Mouse (Mus musculus): ENCODE results near the gene Pnliprp1.

Pnliprp1 gene

DNA sequence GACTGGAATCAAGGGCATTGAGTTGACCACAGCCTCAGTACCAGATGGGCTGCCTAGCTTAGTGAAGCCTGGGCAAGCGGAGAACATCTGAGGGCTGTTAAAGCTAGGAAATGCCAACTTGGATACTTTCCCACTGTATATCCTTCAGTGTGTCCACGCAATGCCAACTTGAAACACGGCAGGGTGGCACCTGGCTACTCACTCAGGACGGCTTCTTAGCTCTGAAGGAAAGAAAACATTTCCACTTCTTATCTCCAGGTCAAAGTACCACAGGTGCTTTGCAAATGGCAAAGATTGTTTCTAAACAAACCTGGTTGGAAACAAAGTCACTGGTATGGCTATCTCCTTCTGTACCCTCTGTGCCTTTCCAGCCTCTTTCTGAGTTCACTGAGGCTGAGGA, 30.2 kb downstream of the Pnliprp1 start:
- H3K36me3 ChIP-seq (ENCODE audit: insufficient read depth, low read length), result no peaks in the 10 kb centered on the region
- TF ChIP-seq CTCF (conservative IDR thresholded peaks at IDR 0.05; ENCODE audit: low read length), result no peak
- TF ChIP-seq POU5F1 (IDR thresholded peaks at IDR 0.05; ENCODE audit: borderline replicate concordance, low read length), result no peak
- no peak for TF ChIP-seq NANOG (IDR thresholded peaks at IDR 0.05; ENCODE audit: borderline replicate concordance, low read length)
- no peak overlapping the region for H3K4me3 ChIP-seq (replicated peaks; ENCODE audit: low read length)
- peaks cover 14% of the 10 kb centered on the region for H3K4me1 ChIP-seq (replicated peaks; ENCODE audit: low read depth, low read length)
- H3K27me3 ChIP-seq (ENCODE audit: insufficient read depth, low read length), result no peaks in the 10 kb centered on the region
- H3K9me3 ChIP-seq (ENCODE audit: low read length), result peaks cover 37% of the 10 kb centered on the region

DNA sequence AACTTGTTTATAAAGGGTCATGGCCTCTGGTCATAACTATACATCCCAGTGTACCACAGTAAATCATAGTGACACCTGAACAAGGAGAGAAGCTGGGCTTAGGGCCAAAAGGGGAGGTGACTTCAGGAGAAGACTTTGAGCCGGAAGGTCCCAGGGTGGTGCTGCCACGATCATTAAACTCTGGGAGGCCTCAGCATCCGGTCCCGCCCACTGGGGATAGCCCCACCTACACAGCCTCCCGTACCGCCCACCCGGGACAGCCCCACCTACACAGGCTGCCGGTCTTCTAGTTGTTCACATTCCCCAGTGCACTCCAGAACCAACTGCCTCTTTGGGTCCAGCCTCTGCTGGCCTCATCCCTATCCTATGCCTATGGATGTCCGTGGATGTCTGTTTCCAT, 30.7 kb downstream of the Pnliprp1 start, which contains the start of gene Pnliprp2:
Gene Pnliprp2 (plus strand): TSS at position 297 of the 400 bp plus-strand sequence.
- H3K27me3 ChIP-seq (ENCODE audit: insufficient read depth, low read length), result no peaks in the 10 kb centered on the region
- peaks cover 32% of the 10 kb centered on the region for H3K9me3 ChIP-seq (ENCODE audit: low read length)
- H3K4me3 ChIP-seq (replicated peaks; ENCODE audit: low read length), result no peak within 1 kb of the TSS
- TF ChIP-seq POU5F1 (IDR thresholded peaks at IDR 0.05; ENCODE audit: borderline replicate concordance, low read length) (no peak), NANOG (IDR thresholded peaks at IDR 0.05; ENCODE audit: borderline replicate concordance, low read length) (no peak), CTCF (conservative IDR thresholded peaks at IDR 0.05; ENCODE audit: low read length) (no peak)
- no peaks in the 10 kb centered on the region for H3K36me3 ChIP-seq (ENCODE audit: insufficient read depth, low read length)
- peaks cover 14% of the 10 kb centered on the region for H3K4me1 ChIP-seq (replicated peaks; ENCODE audit: low read depth, low read length)

GRCm38 (mm10) chr19:58762316-58762715, 33.6 kb downstream of the Pnliprp1 start:
- H3K9me3 ChIP-seq (ENCODE audit: low read length), result peaks cover 4% of the 10 kb centered on the region
- H3K27me3 ChIP-seq (ENCODE audit: insufficient read depth, low read length), result no peaks in the 10 kb centered on the region
- no peaks in the 10 kb centered on the region for H3K36me3 ChIP-seq (ENCODE audit: insufficient read depth, low read length)
- H3K4me3 ChIP-seq (replicated peaks; ENCODE audit: low read length), result no peak overlapping the region
- TF ChIP-seq NANOG (IDR thresholded peaks at IDR 0.05; ENCODE audit: borderline replicate concordance, low read length) (no peak), CTCF (conservative IDR thresholded peaks at IDR 0.05; ENCODE audit: low read length) (no peak), POU5F1 (IDR thresholded peaks at IDR 0.05; ENCODE audit: borderline replicate concordance, low read length) (no peak)
- peaks cover 14% of the 10 kb centered on the region for H3K4me1 ChIP-seq (replicated peaks; ENCODE audit: low read depth, low read length)

DNA sequence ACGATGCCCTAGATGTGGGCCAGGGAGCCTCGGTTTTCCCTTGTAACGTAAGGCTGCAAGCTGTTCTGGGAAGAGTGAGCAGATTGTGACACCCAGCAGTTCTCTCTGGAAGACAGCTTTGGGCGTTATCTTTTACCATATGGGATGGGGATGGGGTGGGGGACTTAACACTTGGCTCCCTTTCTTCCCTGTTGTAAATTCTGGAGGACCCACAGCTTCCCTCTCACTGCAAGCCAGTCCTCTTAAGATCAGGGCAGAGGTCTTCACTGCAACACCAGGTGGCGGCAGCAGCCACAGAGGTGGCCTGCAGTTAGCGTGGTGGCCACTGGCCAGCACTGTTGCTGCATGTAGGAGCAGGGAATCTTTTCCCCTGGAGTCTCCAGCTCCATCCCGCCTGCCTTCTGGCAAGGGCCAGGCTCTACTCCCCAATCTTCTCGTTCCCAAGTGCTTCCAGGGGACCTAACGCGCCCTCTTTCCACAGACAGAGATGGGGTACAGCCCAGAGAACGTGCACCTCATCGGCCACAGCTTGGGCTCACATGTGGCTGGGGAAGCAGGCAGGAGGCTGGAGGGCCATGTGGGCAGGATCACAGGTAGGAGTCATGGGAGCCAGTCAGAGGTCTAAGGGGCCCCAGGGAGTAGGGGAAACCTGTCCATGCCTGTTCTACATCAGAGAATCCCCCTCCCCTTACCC, 34.3 kb downstream of the Pnliprp1 start:
- Histone ChIP-seq H3K4me1 (replicated peaks; ENCODE audit: low read depth, low read length) (peaks cover 14% of the 10 kb centered on the region), H3K9me3 (ENCODE audit: low read length) (no peaks in the 10 kb centered on the region), H3K27me3 (ENCODE audit: insufficient read depth, low read length) (no peaks in the 10 kb centered on the region), H3K36me3 (ENCODE audit: insufficient read depth, low read length) (no peaks in the 10 kb centered on the region), H3K4me3 (replicated peaks; ENCODE audit: low read length) (0 out of 2 replicates have a peak overlapping the region, but pooled peaks have one; percentile 20)
- TF ChIP-seq CTCF (conservative IDR thresholded peaks at IDR 0.05; ENCODE audit: low read length), result peak; percentile 40
- no peak for TF ChIP-seq POU5F1 (IDR thresholded peaks at IDR 0.05; ENCODE audit: borderline replicate concordance, low read length)

DNA sequence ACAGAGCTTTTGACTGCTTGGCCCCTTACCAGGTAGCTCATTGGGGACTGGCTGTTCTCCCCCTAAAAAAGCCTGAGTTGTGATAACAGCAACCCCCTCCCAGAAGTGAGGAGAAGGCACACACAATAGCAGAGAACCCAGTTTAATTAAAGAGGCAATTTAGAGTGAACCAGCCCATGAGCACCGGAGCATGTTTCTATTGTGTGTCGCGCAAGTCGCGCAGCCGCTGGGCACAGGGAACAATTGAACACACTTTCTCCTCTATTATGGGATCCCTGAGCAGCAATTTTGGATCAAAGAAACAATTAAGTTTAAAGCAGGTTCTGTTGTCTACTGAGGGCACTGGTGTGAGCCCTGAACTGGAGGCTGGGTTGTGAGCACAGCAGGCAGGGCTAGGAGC, 38.6 kb downstream of the Pnliprp1 start:
- Histone ChIP-seq H3K9me3 (ENCODE audit: low read length) (no peaks in the 10 kb centered on the region), H3K4me1 (replicated peaks; ENCODE audit: low read depth, low read length) (peaks cover 8% of the 10 kb centered on the region), H3K36me3 (ENCODE audit: insufficient read depth, low read length) (no peaks in the 10 kb centered on the region), H3K27me3 (ENCODE audit: insufficient read depth, low read length) (peaks cover 12% of the 10 kb centered on the region), H3K4me3 (replicated peaks; ENCODE audit: low read length) (no peak overlapping the region)
- TF ChIP-seq NANOG (IDR thresholded peaks at IDR 0.05; ENCODE audit: borderline replicate concordance, low read length) (no peak), POU5F1 (IDR thresholded peaks at IDR 0.05; ENCODE audit: borderline replicate concordance, low read length) (no peak), CTCF (conservative IDR thresholded peaks at IDR 0.05; ENCODE audit: low read length) (no peak)

DNA sequence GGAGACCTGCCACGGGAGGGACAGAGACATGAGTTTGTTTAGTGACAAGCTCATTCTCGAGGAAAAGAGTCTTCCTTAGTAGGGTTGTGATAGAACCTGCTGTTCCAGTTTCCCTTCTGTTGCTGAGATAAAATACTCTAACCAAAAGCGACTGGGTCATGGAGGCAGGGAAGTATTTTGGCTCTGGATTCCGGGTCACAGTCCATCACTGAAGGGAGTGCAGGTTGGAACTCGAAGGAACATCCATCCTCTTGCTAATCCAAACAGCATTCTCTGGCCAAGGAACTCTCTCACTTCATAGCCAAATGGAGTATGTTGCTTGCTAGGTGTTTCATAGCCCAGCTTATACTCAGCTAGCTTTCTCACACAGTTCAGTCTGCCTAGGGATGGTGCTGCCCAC, 47.8 kb downstream of the Pnliprp1 start:
- no peaks in the 10 kb centered on the region for H3K4me1 ChIP-seq (replicated peaks; ENCODE audit: low read depth, low read length)
- H3K27me3 ChIP-seq (ENCODE audit: insufficient read depth, low read length), result peaks cover 8% of the 10 kb centered on the region
- no peaks in the 10 kb centered on the region for H3K9me3 ChIP-seq (ENCODE audit: low read length)
- no peak overlapping the region for H3K4me3 ChIP-seq (replicated peaks; ENCODE audit: low read length)
- no peaks in the 10 kb centered on the region for H3K36me3 ChIP-seq (ENCODE audit: insufficient read depth, low read length)
- TF ChIP-seq NANOG (IDR thresholded peaks at IDR 0.05; ENCODE audit: borderline replicate concordance, low read length) (no peak), POU5F1 (IDR thresholded peaks at IDR 0.05; ENCODE audit: borderline replicate concordance, low read length) (no peak), CTCF (conservative IDR thresholded peaks at IDR 0.05; ENCODE audit: low read length) (no peak)

DNA sequence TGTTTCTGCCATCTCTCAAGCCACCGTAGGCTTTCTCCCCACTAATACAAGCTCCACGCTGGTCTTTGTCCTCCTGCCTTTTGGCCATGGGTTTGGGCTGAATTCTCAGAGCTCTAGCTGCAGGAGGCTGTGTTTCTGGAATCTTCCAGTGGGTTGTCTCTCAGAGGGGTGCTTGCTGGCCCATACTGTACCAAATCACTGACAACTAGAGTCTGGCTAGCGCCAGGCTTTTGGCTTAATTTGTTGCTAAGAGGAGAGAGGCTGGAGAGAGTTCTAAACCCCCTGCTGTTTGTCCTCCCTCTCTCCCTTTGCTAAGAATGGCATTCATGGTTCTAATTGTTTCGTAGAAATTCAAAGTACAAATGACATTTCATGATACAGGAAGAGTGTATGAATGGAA, 52.9 kb downstream of the Pnliprp1 start:
- Histone ChIP-seq H3K4me3 (replicated peaks; ENCODE audit: low read length) (no peak overlapping the region), H3K36me3 (ENCODE audit: insufficient read depth, low read length) (no peaks in the 10 kb centered on the region), H3K4me1 (replicated peaks; ENCODE audit: low read depth, low read length) (no peaks in the 10 kb centered on the region), H3K27me3 (ENCODE audit: insufficient read depth, low read length) (peaks cover 3% of the 10 kb centered on the region), H3K9me3 (ENCODE audit: low read length) (no peaks in the 10 kb centered on the region)
- TF ChIP-seq CTCF (conservative IDR thresholded peaks at IDR 0.05; ENCODE audit: low read length) (no peak), POU5F1 (IDR thresholded peaks at IDR 0.05; ENCODE audit: borderline replicate concordance, low read length) (no peak), NANOG (IDR thresholded peaks at IDR 0.05; ENCODE audit: borderline replicate concordance, low read length) (no peak)

GRCm38 (mm10) chr19:58783938-58784337, 55.3 kb downstream of the Pnliprp1 start:
- Histone ChIP-seq H3K9me3 (ENCODE audit: low read length) (no peaks in the 10 kb centered on the region), H3K36me3 (ENCODE audit: insufficient read depth, low read length) (no peaks in the 10 kb centered on the region), H3K4me1 (replicated peaks; ENCODE audit: low read depth, low read length) (peaks cover 3% of the 10 kb centered on the region; the same call in 1 of the 2 replicates), H3K4me3 (replicated peaks; ENCODE audit: low read length) (no peak overlapping the region), H3K27me3 (ENCODE audit: insufficient read depth, low read length) (peaks cover 7% of the 10 kb centered on the region)
- no peak for TF ChIP-seq POU5F1 (IDR thresholded peaks at IDR 0.05; ENCODE audit: borderline replicate concordance, low read length)
- TF ChIP-seq NANOG (IDR thresholded peaks at IDR 0.05; ENCODE audit: borderline replicate concordance, low read length), result no peak
- no peak for TF ChIP-seq CTCF (conservative IDR thresholded peaks at IDR 0.05; ENCODE audit: low read length)

- peaks cover 13% of the 10 kb centered on the region for H3K4me1 ChIP-seq (replicated peaks; ENCODE audit: low read depth, low read length)
- TF ChIP-seq NANOG (IDR thresholded peaks at IDR 0.05; ENCODE audit: borderline replicate concordance, low read length), result no peak
- no peak for TF ChIP-seq CTCF (conservative IDR thresholded peaks at IDR 0.05; ENCODE audit: low read length)
- TF ChIP-seq POU5F1 (IDR thresholded peaks at IDR 0.05; ENCODE audit: borderline replicate concordance, low read length), result no peak
Measured at GRCm38 (mm10) chr19:58789194-58789593, 60.5 kb downstream of the Pnliprp1 start.

More at GRCm38 (mm10) chr19:58789194-58789593, 60.5 kb downstream of the Pnliprp1 start:
- peaks cover 4% of the 10 kb centered on the region; the same call in 1 of the 2 replicates for H3K27me3 ChIP-seq (ENCODE audit: insufficient read depth, low read length)
- no peak overlapping the region for H3K4me3 ChIP-seq (replicated peaks; ENCODE audit: low read length)
- no peaks in the 10 kb centered on the region for H3K9me3 ChIP-seq (ENCODE audit: low read length)
- H3K36me3 ChIP-seq (ENCODE audit: insufficient read depth, low read length), result no peaks in the 10 kb centered on the region

All from E14TG2a.4 (cell line).